Mouse (Mus musculus): Measurements from ENCODE around the gene Naa50. TPM values are rescaled to one million over a fixed set of nuclear protein-coding genes. Genes with fewer than 3 reads are reported as not detected.

Naa50 gene
- polyA plus RNA-seq, 1 experiment from 2014 or later: 64.2 TPM

DNA sequence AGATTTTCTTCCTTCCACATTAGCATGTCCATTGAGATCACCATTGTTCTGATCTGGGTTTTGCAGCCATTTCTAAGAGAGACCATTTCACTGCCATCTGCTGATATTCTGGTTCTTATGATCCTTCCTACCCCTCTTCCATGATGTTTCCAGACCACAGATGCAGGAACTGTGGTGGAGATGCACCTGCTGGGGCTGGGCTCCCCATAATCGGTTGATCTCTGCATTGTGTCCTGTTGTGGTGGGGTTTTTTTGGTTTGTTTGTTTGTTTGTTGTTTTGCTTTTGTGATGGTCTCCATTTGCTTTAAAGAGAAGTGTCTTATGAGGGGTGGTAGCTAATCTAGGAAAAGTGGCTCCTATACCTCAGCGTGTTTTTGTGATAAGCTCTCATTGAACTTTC is 36.9 kb downstream of the Naa50 start:
- no peak overlapping the region for H3K4me2 ChIP-seq
- H3K36me3 ChIP-seq: no peaks in the 10 kb centered on the region
- no peaks in the 10 kb centered on the region for H3K27me3 ChIP-seq (replicated peaks)
- H3K9ac ChIP-seq (replicated peaks): no peak overlapping the region
- H3K27ac ChIP-seq (replicated peaks): no peak overlapping the region
- ATAC-seq (ENCODE audit: low FRiP score): no peak
- no peaks in the 10 kb centered on the region for H3K9me3 ChIP-seq (replicated peaks)
- 94% methylated on average over 2 of the region's 2 CpGs for WGBS
- H3K4me1 ChIP-seq: peaks cover 22% of the 10 kb centered on the region
- H3K4me3 ChIP-seq (replicated peaks): no peak overlapping the region

- Histone ChIP-seq H3K4me3 (replicated peaks) (no peak overlapping the region), H3K27me3 (replicated peaks) (no peaks in the 10 kb centered on the region), H3K36me3 (no peaks in the 10 kb centered on the region), H3K27ac (replicated peaks) (no peak overlapping the region), H3K4me1 (peaks cover 17% of the 10 kb centered on the region), H3K9ac (replicated peaks) (no peak overlapping the region), H3K4me2 (no peak overlapping the region), H3K9me3 (replicated peaks) (no peaks in the 10 kb centered on the region)
- no peak for ATAC-seq (ENCODE audit: low FRiP score)
- WGBS: 71% methylated on average over 1 of the region's 1 CpGs
These were observed 38.9 kb downstream of the Naa50 start for GRCm38 (mm10) chr16:44178555-44178954.

DNA sequence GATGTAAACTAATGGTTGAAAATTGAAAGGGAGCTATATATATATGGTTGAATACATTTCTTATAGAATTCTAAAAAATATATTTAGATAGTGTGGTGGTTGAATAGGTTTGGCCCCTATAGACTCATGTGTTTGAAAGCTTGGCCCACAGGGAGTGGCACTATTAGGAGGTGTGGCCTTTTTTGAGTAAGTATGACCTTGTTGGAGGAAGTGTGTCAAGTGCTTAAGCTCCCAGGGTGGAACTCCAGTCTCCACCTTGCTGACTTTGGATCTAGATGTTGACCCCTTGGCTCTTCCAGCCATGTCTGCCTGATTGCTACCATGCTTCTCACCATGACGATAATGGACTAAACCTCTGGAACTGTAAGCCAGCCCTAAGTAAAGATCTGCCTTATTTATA is 43.0 kb downstream of the Naa50 start:
- no peak for ATAC-seq (ENCODE audit: low FRiP score)
- no peak overlapping the region for H3K9ac ChIP-seq (replicated peaks)

GRCm38 (mm10) chr16:44184769-44185168 is 45.1 kb downstream of the Naa50 start:
- Histone ChIP-seq H3K27me3 (replicated peaks) (no peaks in the 10 kb centered on the region), H3K9me3 (replicated peaks) (no peaks in the 10 kb centered on the region), H3K9ac (replicated peaks) (no peak overlapping the region), H3K4me1 (no peaks in the 10 kb centered on the region), H3K4me2 (no peak overlapping the region), H3K4me3 (replicated peaks) (no peak overlapping the region), H3K36me3 (no peaks in the 10 kb centered on the region), H3K27ac (replicated peaks) (no peak overlapping the region)
- ATAC-seq (ENCODE audit: low FRiP score): no peak
- 89% methylated on average over 3 of the region's 3 CpGs for WGBS

More for the DNA sequence above, 43.0 kb downstream of the Naa50 start:
- no peaks in the 10 kb centered on the region for H3K36me3 ChIP-seq
- no peak overlapping the region for H3K4me3 ChIP-seq (replicated peaks)
- H3K27me3 ChIP-seq (replicated peaks): no peaks in the 10 kb centered on the region
- no peaks in the 10 kb centered on the region for H3K9me3 ChIP-seq (replicated peaks)
- no peaks in the 10 kb centered on the region for H3K4me1 ChIP-seq
- 95% methylated on average over 1 of the region's 1 CpGs for WGBS
- no peak overlapping the region for H3K4me2 ChIP-seq
- no peak overlapping the region for H3K27ac ChIP-seq (replicated peaks)

- no peaks in the 10 kb centered on the region for H3K4me1 ChIP-seq
- 94% methylated on average over 4 of the region's 4 CpGs for WGBS
- no peak overlapping the region for H3K27ac ChIP-seq (replicated peaks)
- H3K36me3 ChIP-seq: no peaks in the 10 kb centered on the region
- ATAC-seq (ENCODE audit: low FRiP score): no peak
- H3K4me2 ChIP-seq: no peak overlapping the region
- no peaks in the 10 kb centered on the region for H3K9me3 ChIP-seq (replicated peaks)
- H3K4me3 ChIP-seq (replicated peaks): no peak overlapping the region
- H3K9ac ChIP-seq (replicated peaks): no peak overlapping the region
- H3K27me3 ChIP-seq (replicated peaks): no peaks in the 10 kb centered on the region
These were observed 47.5 kb downstream of the Naa50 start for GRCm38 (mm10) chr16:44187172-44187571.

DNA sequence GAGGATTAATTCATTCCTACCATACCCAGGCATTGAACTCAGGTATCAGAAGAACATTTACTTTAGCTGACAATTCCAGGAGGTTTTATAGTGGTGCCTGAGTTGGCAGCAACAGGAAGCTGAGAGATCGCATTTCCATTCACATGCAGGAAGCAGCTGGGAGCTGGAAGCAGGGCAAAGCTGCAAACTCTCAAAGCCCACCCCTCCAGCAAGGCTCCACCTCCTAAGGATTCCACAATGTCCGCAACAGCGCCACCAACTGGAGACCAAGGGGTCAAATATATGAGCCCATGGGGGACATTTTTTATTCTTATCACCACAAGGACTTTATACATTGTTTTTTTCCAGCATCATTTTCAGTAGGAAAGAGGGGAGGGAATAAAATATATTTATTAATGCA is 49.1 kb downstream of the Naa50 start:
- Histone ChIP-seq H3K4me1 (no peaks in the 10 kb centered on the region), H3K36me3 (no peaks in the 10 kb centered on the region), H3K27ac (replicated peaks) (no peak overlapping the region), H3K9me3 (replicated peaks) (no peaks in the 10 kb centered on the region), H3K9ac (replicated peaks) (no peak overlapping the region), H3K4me2 (no peak overlapping the region), H3K27me3 (replicated peaks) (no peaks in the 10 kb centered on the region), H3K4me3 (replicated peaks) (no peak overlapping the region)
- WGBS: 94% methylated on average over 3 of the region's 3 CpGs
- no peak for ATAC-seq (ENCODE audit: low FRiP score)

DNA sequence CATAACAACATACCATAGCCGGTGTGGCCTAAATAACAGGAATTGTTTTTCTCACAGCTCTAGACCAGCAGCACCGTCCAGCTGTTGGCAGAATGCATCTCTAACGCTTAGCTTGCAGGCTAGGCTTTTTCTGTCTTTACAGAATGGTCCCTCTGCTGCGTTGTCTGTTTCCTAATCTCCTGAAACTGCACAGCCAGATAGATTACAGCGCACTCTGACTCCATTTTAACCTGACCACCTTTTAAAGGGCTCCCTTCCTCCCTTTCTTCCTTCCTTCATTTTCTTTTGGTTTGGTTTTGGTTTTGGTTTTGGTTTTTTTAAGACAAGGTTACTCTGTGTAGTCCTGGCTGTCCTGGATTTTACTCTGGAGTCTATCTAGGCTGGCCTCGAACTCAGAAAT is 50.4 kb downstream of the Naa50 start:
- Histone ChIP-seq H3K4me2 (no peak overlapping the region), H3K9me3 (replicated peaks) (no peaks in the 10 kb centered on the region)
- 90% methylated on average over 6 of the region's 6 CpGs for whole genome bisulfite sequencing

DNA sequence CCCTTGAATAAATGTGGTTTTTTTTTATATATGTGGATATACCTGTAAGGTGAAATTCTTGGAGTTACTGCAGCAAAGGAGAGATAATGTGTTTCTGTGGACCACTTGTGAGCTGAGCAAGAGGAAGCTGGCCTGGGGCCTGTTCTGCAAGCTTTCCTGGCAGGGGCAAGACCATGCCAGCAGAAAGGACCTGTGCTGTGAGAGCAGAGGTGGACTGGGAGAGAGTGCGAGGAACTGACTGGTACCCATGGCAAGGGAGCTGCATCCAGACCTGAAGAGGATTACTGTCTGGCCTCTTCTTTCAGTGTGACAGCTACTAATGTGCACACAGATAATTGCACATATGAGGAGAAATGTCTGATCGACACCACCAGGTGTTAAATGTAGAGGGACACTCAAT is 51.3 kb downstream of the Naa50 start:
- WGBS: 96% methylated on average over 2 of the region's 2 CpGs
- no peaks in the 10 kb centered on the region for H3K4me1 ChIP-seq
- H3K9me3 ChIP-seq (replicated peaks): no peaks in the 10 kb centered on the region

More for the DNA sequence above, 50.4 kb downstream of the Naa50 start:
- no peak overlapping the region for H3K9ac ChIP-seq (replicated peaks)
- H3K4me1 ChIP-seq: no peaks in the 10 kb centered on the region
- H3K27ac ChIP-seq (replicated peaks): no peak overlapping the region
- no peak overlapping the region for H3K4me3 ChIP-seq (replicated peaks)
- no peaks in the 10 kb centered on the region for H3K27me3 ChIP-seq (replicated peaks)
- no peaks in the 10 kb centered on the region for H3K36me3 ChIP-seq
- ATAC-seq (ENCODE audit: low FRiP score): no peak

GRCm38 (mm10) chr16:44199066-44199703 is 59.6 kb downstream of the Naa50 start:
- Histone ChIP-seq H3K27ac (replicated peaks) (no peak overlapping the region), H3K9ac (replicated peaks) (no peak overlapping the region), H3K27me3 (replicated peaks) (no peaks in the 10 kb centered on the region), H3K36me3 (peaks cover 21% of the 10 kb centered on the region), H3K9me3 (replicated peaks) (no peaks in the 10 kb centered on the region), H3K4me1 (no peaks in the 10 kb centered on the region), H3K4me2 (no peak overlapping the region), H3K4me3 (replicated peaks) (no peak overlapping the region)
- no peak for ATAC-seq (ENCODE audit: low FRiP score)
- 92% methylated on average over 14 of the region's 14 CpGs for WGBS

More for the DNA sequence above, 51.3 kb downstream of the Naa50 start:
- H3K27ac ChIP-seq (replicated peaks): no peak overlapping the region
- H3K36me3 ChIP-seq: no peaks in the 10 kb centered on the region
- no peak overlapping the region for H3K4me3 ChIP-seq (replicated peaks)
- no peaks in the 10 kb centered on the region for H3K27me3 ChIP-seq (replicated peaks)
- no peak for ATAC-seq (ENCODE audit: low FRiP score)
- no peak overlapping the region for H3K4me2 ChIP-seq
- no peak overlapping the region for H3K9ac ChIP-seq (replicated peaks)

DNA sequence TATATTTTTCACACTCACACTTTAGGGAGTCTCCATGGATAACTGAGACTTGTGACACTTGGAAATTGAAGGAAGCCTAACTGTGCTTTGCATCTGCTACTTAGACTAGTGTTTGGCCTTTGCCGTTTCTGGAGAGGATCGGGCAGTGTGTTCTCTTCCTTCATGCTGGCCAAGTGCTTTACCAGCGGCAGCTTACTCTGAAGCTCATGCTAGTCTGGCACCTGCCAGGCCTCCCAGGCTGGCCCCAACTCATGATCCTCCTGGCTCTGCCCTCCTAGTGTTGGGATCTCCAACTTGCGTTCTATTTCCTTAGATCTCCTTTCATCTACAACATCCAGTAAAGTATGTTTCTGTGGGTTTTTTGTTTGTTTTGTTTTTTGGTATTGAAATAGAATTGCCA is 60.5 kb downstream of the Naa50 start:
- WGBS: 94% methylated on average over 4 of the region's 4 CpGs
- Histone ChIP-seq H3K36me3 (peaks cover 21% of the 10 kb centered on the region), H3K9me3 (replicated peaks) (no peaks in the 10 kb centered on the region), H3K9ac (replicated peaks) (no peak overlapping the region), H3K4me3 (replicated peaks) (no peak overlapping the region), H3K27ac (replicated peaks) (no peak overlapping the region), H3K4me1 (no peaks in the 10 kb centered on the region), H3K4me2 (no peak overlapping the region), H3K27me3 (replicated peaks) (no peaks in the 10 kb centered on the region)
- ATAC-seq (ENCODE audit: low FRiP score): no peak

- Histone ChIP-seq H3K27me3 (replicated peaks) (no peaks in the 10 kb centered on the region), H3K4me3 (replicated peaks) (no peak overlapping the region), H3K27ac (replicated peaks) (no peak overlapping the region), H3K9me3 (replicated peaks) (no peaks in the 10 kb centered on the region), H3K4me2 (no peak overlapping the region), H3K36me3 (peaks cover 37% of the 10 kb centered on the region), H3K4me1 (no peaks in the 10 kb centered on the region), H3K9ac (replicated peaks) (no peak overlapping the region)
- WGBS: 88% methylated on average over 6 of the region's 6 CpGs
- ATAC-seq (ENCODE audit: low FRiP score): no peak
These were observed 64.7 kb downstream of the Naa50 start for GRCm38 (mm10) chr16:44204331-44204730.

DNA sequence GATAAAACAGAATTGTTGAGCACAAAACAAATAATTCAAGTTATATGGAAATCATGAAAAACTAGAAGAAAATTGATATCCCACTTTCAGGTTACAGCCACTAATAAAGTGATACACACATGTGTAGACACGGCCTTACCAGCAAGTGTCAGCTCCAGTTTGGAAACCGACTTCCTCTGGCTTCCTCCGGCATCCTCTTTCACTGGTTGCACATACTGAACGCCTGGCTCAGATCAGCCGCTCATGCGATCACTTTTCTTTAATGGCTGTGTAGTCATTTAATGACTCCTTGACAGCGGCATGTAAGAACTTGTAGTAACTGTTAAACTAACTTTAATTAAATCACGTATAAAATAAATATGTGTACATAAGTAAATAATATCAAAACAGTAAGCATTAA is 66.3 kb downstream of the Naa50 start:
- no peak overlapping the region for H3K27ac ChIP-seq (replicated peaks)
- H3K4me3 ChIP-seq (replicated peaks): no peak overlapping the region
- peaks cover 48% of the 10 kb centered on the region for H3K36me3 ChIP-seq
- H3K27me3 ChIP-seq (replicated peaks): no peaks in the 10 kb centered on the region
- no peaks in the 10 kb centered on the region for H3K4me1 ChIP-seq
- no peak overlapping the region for H3K4me2 ChIP-seq
- no peaks in the 10 kb centered on the region for H3K9me3 ChIP-seq (replicated peaks)
- ATAC-seq (ENCODE audit: low FRiP score): no peak
- no peak overlapping the region for H3K9ac ChIP-seq (replicated peaks)
- WGBS: 88% methylated on average over 8 of the region's 8 CpGs
